Comparison of ENCODE assay signal across 8 mouse cellular contexts in genomic region chr2:91257126-91257980, GRCm38 (mm10). TPM values are rescaled to one million over a fixed set of nuclear protein-coding genes. Genes with fewer than 3 reads are reported as not detected.
DNase-seq lines count a peak whose midpoint lies in the region; ATAC-seq and TF ChIP-seq lines count a peak whose summit lies in the region.

No protein-coding gene starts in this region.

- H3K4me2 ChIP-seq in lung, embryonic 14.5 days = peak overlapping the region; percentile 90
- peak overlapping the region; percentile 89 for H3K4me2 ChIP-seq in embryonic facial prominence, embryonic 13.5 days
- H3K4me2 ChIP-seq in hindbrain, embryonic 14.5 days (replicated peaks) = peak overlapping the region; percentile 91
- peak overlapping the region; percentile 95 for H3K4me2 ChIP-seq in neural tube, embryonic 14.5 days (ENCODE audit: low read depth, low read length)

- H3K4me1 ChIP-seq in lung, embryonic 14.5 days (ENCODE audit: insufficient read depth) = peaks cover 6% of the 10 kb centered on the region; the same call in 1 of the 2 replicates
- H3K4me1 ChIP-seq in embryonic facial prominence, embryonic 13.5 days = peaks cover 41% of the 10 kb centered on the region
- peaks cover 36% of the 10 kb centered on the region for H3K4me1 ChIP-seq in hindbrain, embryonic 14.5 days (replicated peaks; ENCODE audit: control insufficient read depth, insufficient read depth, low read length)
- peaks cover 12% of the 10 kb centered on the region for H3K4me1 ChIP-seq in liver, adult 2 months (ENCODE audit: control insufficient read depth, insufficient read depth, low read length)
- H3K4me1 ChIP-seq in neural tube, embryonic 14.5 days (ENCODE audit: control insufficient read depth, insufficient read depth, low read length) = peaks cover 19% of the 10 kb centered on the region

- H3K36me3 ChIP-seq in lung, embryonic 14.5 days (ENCODE audit: insufficient read depth) = peaks cover 23% of the 10 kb centered on the region
- peaks cover 22% of the 10 kb centered on the region for H3K36me3 ChIP-seq in embryonic facial prominence, embryonic 13.5 days
- no peaks in the 10 kb centered on the region for H3K36me3 ChIP-seq in hindbrain, embryonic 14.5 days (replicated peaks; ENCODE audit: control insufficient read depth, insufficient read depth)
- H3K36me3 ChIP-seq in liver, adult 2 months (ENCODE audit: control insufficient read depth, insufficient read depth, low read length) = peaks cover 9% of the 10 kb centered on the region; the same call in 1 of the 2 replicates
- H3K36me3 ChIP-seq in neural tube, embryonic 14.5 days (ENCODE audit: control insufficient read depth, insufficient read depth, low read length) = no peaks in the 10 kb centered on the region

- H3K27me3 ChIP-seq in lung, embryonic 14.5 days (ENCODE audit: insufficient read depth, low read length) = peaks cover 23% of the 10 kb centered on the region
- peaks cover 20% of the 10 kb centered on the region for H3K27me3 ChIP-seq in embryonic facial prominence, embryonic 13.5 days
- H3K27me3 ChIP-seq in hindbrain, embryonic 14.5 days (ENCODE audit: control insufficient read depth, insufficient read depth, low read length) = peaks cover 39% of the 10 kb centered on the region
- H3K27me3 ChIP-seq in liver, adult 2 months (ENCODE audit: control insufficient read depth, insufficient read depth, low read length) = no peaks in the 10 kb centered on the region
- peaks cover 12% of the 10 kb centered on the region for H3K27me3 ChIP-seq in neural tube, embryonic 14.5 days (ENCODE audit: control insufficient read depth, insufficient read depth, low read length)

- H3K9me3 ChIP-seq in lung, embryonic 14.5 days (ENCODE audit: low read depth, low read length) = no peaks in the 10 kb centered on the region
- no peaks in the 10 kb centered on the region for H3K9me3 ChIP-seq in embryonic facial prominence, embryonic 13.5 days
- no peaks in the 10 kb centered on the region for H3K9me3 ChIP-seq in hindbrain, embryonic 14.5 days (ENCODE audit: control insufficient read depth, low read length)
- no peaks in the 10 kb centered on the region for H3K9me3 ChIP-seq in neural tube, embryonic 14.5 days (ENCODE audit: control insufficient read depth, low read length)

- H3K79me2 ChIP-seq in liver, adult 2 months (ENCODE audit: control insufficient read depth, insufficient read depth, low read length) = peaks cover 14% of the 10 kb centered on the region; the same call in 1 of the 2 replicates

- H3K27ac ChIP-seq in lung, embryonic 14.5 days (ENCODE audit: low read depth) = peak overlapping the region; percentile 86
- H3K27ac ChIP-seq in embryonic facial prominence, embryonic 13.5 days = peak overlapping the region; percentile 85
- peak overlapping the region; percentile 54; the same call in 1 of the 2 replicates for H3K27ac ChIP-seq in hindbrain, embryonic 14.5 days
- peak overlapping the region; percentile 88 for H3K27ac ChIP-seq in liver, adult 2 months (replicated peaks; ENCODE audit: insufficient read depth, low read depth, low read length)
- peak overlapping the region; percentile 34; the same call in 1 of the 2 replicates for H3K27ac ChIP-seq in neural tube, embryonic 14.5 days (ENCODE audit: low read depth, low read length)

- H3K4me3 ChIP-seq in lung, embryonic 14.5 days (ENCODE audit: low read depth, low read length) = peak overlapping the region; percentile 72
- peak overlapping the region; percentile 68 for H3K4me3 ChIP-seq in embryonic facial prominence, embryonic 13.5 days
- peak overlapping the region; percentile 44 for H3K4me3 ChIP-seq in hindbrain, embryonic 14.5 days (replicated peaks; ENCODE audit: low read length)
- H3K4me3 ChIP-seq in liver, adult 2 months (ENCODE audit: insufficient read depth, low read depth, low read length) = peak overlapping the region; percentile 98
- peak overlapping the region; percentile 47 for H3K4me3 ChIP-seq in neural tube, embryonic 14.5 days (ENCODE audit: low read depth, low read length)

- 2% methylated on average over 22 of the region's 22 CpGs for WGBS in lung, embryonic 14.5 days
- WGBS in embryonic facial prominence, embryonic 13.5 days = 2% methylated on average over 22 of the region's 22 CpGs
- 2% methylated on average over 22 of the region's 22 CpGs for WGBS in hindbrain, embryonic 14.5 days
- 2% methylated on average over 22 of the region's 22 CpGs for WGBS in liver, adult 2 months
- WGBS in neural tube, embryonic 14.5 days = 2% methylated on average over 22 of the region's 22 CpGs

- H3K9ac ChIP-seq in lung, embryonic 14.5 days = peak overlapping the region; percentile 55
- H3K9ac ChIP-seq in embryonic facial prominence, embryonic 13.5 days = peak overlapping the region; percentile 80
- peak overlapping the region; percentile 52 for H3K9ac ChIP-seq in hindbrain, embryonic 14.5 days
- H3K9ac ChIP-seq in liver, adult 2 months (ENCODE audit: low read depth, low read length) = peak overlapping the region; percentile 98
- peak overlapping the region; percentile 51 for H3K9ac ChIP-seq in neural tube, embryonic 14.5 days (replicated peaks; ENCODE audit: low read depth, low read length)

- TF ChIP-seq CTCF in lung, embryonic 14.5 days (IDR thresholded peaks at IDR 0.05; ENCODE audit: low read depth) = no peak
- no peak for TF ChIP-seq CTCF in liver, adult 2 months (IDR thresholded peaks at IDR 0.05; ENCODE audit: low read depth, low read length)

- no peak for TF ChIP-seq POLR2A in liver, adult 2 months (IDR thresholded peaks at IDR 0.05; ENCODE audit: extremely low read depth, insufficient read depth, low read length)

- ATAC-seq in lung, embryonic 14.5 days (ENCODE audit: insufficient read depth) = peak; percentile 85
- peak; percentile 79 for ATAC-seq in embryonic facial prominence, embryonic 13.5 days (ENCODE audit: insufficient number of reproducible peaks, insufficient read depth, low FRiP score, low TSS enrichment, low read depth)
- peak; percentile 56 for ATAC-seq in hindbrain, embryonic 14.5 days (ENCODE audit: low FRiP score)
- peak; percentile 66 for ATAC-seq in neural tube, embryonic 14.5 days (ENCODE audit: low read depth)
- ATAC-seq in erythroid progenitor cell, adult 5-6 weeks (replicated peaks; ENCODE audit: low FRiP score, poor library complexity, severe bottlenecking) = no peak

- peak; percentile 81 for DNase-seq in lung, embryonic 14.5 days
- no peak for DNase-seq in lung, postnatal 14 days
- peak; percentile 64 for DNase-seq in T-cell, adult 2 months (ENCODE audit: low spot score)
- DNase-seq in hindbrain, embryonic 14.5 days (ENCODE audit: low spot score) = no peak
- peak; percentile 68 for DNase-seq in liver, adult 2 months (ENCODE audit: extremely low read depth, low read depth, low spot score)

RNA-seq across cellular contexts. Expression of gene Pacsin3, which starts 1.6 kb away (rescaled TPM):
- polyA plus RNA-seq in lung, embryonic 14.5 days (2014; fragmentation: Nextera tagmentation; extraction: Ambion mirVana) = 41.2 and 46.9 TPM in 2 replicates
- 42.1 and 44.2 TPM in 2 replicates for polyA plus RNA-seq in embryonic facial prominence, embryonic 13.5 days (2015; fragmentation: Nextera tagmentation; extraction: Ambion mirVana)
- polyA plus RNA-seq in hindbrain, embryonic 14.5 days (2014; fragmentation: Nextera tagmentation; extraction: Ambion mirVana) = 12.9 and 13.5 TPM in 2 replicates
- total RNA-seq in liver, adult 2 months (2014; rRNA removed) = 24.6 and 28.1 TPM in 2 replicates
- polyA plus RNA-seq in liver, adult 2 months (2012; rRNA removed) = 65.1 and 68.9 TPM in 2 replicates
- 11.7 and 13.1 TPM in 2 replicates for polyA plus RNA-seq in neural tube, embryonic 14.5 days (2014; fragmentation: Nextera tagmentation; extraction: Ambion mirVana)
- total RNA-seq in erythroid progenitor cell, adult 5-6 weeks (2015; ENCODE audit: low replicate concordance) = not detected in 2 replicates
- not detected in 2 replicates for total RNA-seq in erythroid progenitor cell, adult 5-6 weeks (2017; ENCODE audit: low replicate concordance)

RNA-seq across cellular contexts. Expression of gene Arfgap2, which starts 7.4 kb away (rescaled TPM):
- 81.1 and 81.2 TPM in 2 replicates for polyA plus RNA-seq in lung, embryonic 14.5 days (2014; fragmentation: Nextera tagmentation; extraction: Ambion mirVana)
- polyA plus RNA-seq in embryonic facial prominence, embryonic 13.5 days (2015; fragmentation: Nextera tagmentation; extraction: Ambion mirVana) = 81.8 and 90.6 TPM in 2 replicates
- polyA plus RNA-seq in hindbrain, embryonic 14.5 days (2014; fragmentation: Nextera tagmentation; extraction: Ambion mirVana) = 59.6 and 64.0 TPM in 2 replicates
- total RNA-seq in liver, adult 2 months (2014; rRNA removed) = 74.2 and 83.2 TPM in 2 replicates
- 62.9 and 69.1 TPM in 2 replicates for polyA plus RNA-seq in liver, adult 2 months (2012; rRNA removed)
- polyA plus RNA-seq in neural tube, embryonic 14.5 days (2014; fragmentation: Nextera tagmentation; extraction: Ambion mirVana) = 52.9 and 68.8 TPM in 2 replicates
- 27.2 and 31.7 TPM in 2 replicates for total RNA-seq in erythroid progenitor cell, adult 5-6 weeks (2015; ENCODE audit: low replicate concordance)
- total RNA-seq in erythroid progenitor cell, adult 5-6 weeks (2017; ENCODE audit: low replicate concordance) = 19.1 and 44.0 TPM in 2 replicates

RNA-seq across cellular contexts. Expression of gene Ddb2, which starts 20.6 kb away (rescaled TPM):
- polyA plus RNA-seq in lung, embryonic 14.5 days (2014; fragmentation: Nextera tagmentation; extraction: Ambion mirVana) = 14.6 and 17.3 TPM in 2 replicates
- polyA plus RNA-seq in embryonic facial prominence, embryonic 13.5 days (2015; fragmentation: Nextera tagmentation; extraction: Ambion mirVana) = 20.0 and 23.6 TPM in 2 replicates
- 9.4 and 11.4 TPM in 2 replicates for polyA plus RNA-seq in hindbrain, embryonic 14.5 days (2014; fragmentation: Nextera tagmentation; extraction: Ambion mirVana)
- total RNA-seq in liver, adult 2 months (2014; rRNA removed) = 4.4 and 5.0 TPM in 2 replicates
- polyA plus RNA-seq in liver, adult 2 months (2012; rRNA removed) = 4.8 and 7.9 TPM in 2 replicates
- polyA plus RNA-seq in neural tube, embryonic 14.5 days (2014; fragmentation: Nextera tagmentation; extraction: Ambion mirVana) = 12.9 and 13.5 TPM in 2 replicates
- 9.0 and 9.6 TPM in 2 replicates for total RNA-seq in erythroid progenitor cell, adult 5-6 weeks (2015; ENCODE audit: low replicate concordance)
- 4.6 and 7.6 TPM in 2 replicates for total RNA-seq in erythroid progenitor cell, adult 5-6 weeks (2017; ENCODE audit: low replicate concordance)

RNA-seq across cellular contexts. Expression of gene Acp2, which starts 54.7 kb away (rescaled TPM):
- 33.8 and 34.3 TPM in 2 replicates for polyA plus RNA-seq in lung, embryonic 14.5 days (2014; fragmentation: Nextera tagmentation; extraction: Ambion mirVana)
- 28.6 and 29.0 TPM in 2 replicates for polyA plus RNA-seq in embryonic facial prominence, embryonic 13.5 days (2015; fragmentation: Nextera tagmentation; extraction: Ambion mirVana)
- polyA plus RNA-seq in hindbrain, embryonic 14.5 days (2014; fragmentation: Nextera tagmentation; extraction: Ambion mirVana) = 40.9 and 49.8 TPM in 2 replicates
- 23.9 and 25.5 TPM in 2 replicates for total RNA-seq in liver, adult 2 months (2014; rRNA removed)
- polyA plus RNA-seq in liver, adult 2 months (2012; rRNA removed) = 35.8 and 45.0 TPM in 2 replicates
- 43.2 and 45.9 TPM in 2 replicates for polyA plus RNA-seq in neural tube, embryonic 14.5 days (2014; fragmentation: Nextera tagmentation; extraction: Ambion mirVana)
- total RNA-seq in erythroid progenitor cell, adult 5-6 weeks (2015; ENCODE audit: low replicate concordance) = 6.7 and 7.2 TPM in 2 replicates
- total RNA-seq in erythroid progenitor cell, adult 5-6 weeks (2017; ENCODE audit: low replicate concordance) = 1.7 and 5.5 TPM in 2 replicates

RNA-seq across cellular contexts. Expression of gene Nr1h3, which starts 54.7 kb away (rescaled TPM):
- polyA plus RNA-seq in lung, embryonic 14.5 days (2014; fragmentation: Nextera tagmentation; extraction: Ambion mirVana) = 14.2 and 15.7 TPM in 2 replicates
- 0.83 and 1.9 TPM in 2 replicates for polyA plus RNA-seq in embryonic facial prominence, embryonic 13.5 days (2015; fragmentation: Nextera tagmentation; extraction: Ambion mirVana)
- polyA plus RNA-seq in hindbrain, embryonic 14.5 days (2014; fragmentation: Nextera tagmentation; extraction: Ambion mirVana) = 1.5 and 2.8 TPM in 2 replicates
- 146 and 148 TPM in 2 replicates for total RNA-seq in liver, adult 2 months (2014; rRNA removed)
- 190 and 198 TPM in 2 replicates for polyA plus RNA-seq in liver, adult 2 months (2012; rRNA removed)
- 1.7 and 2.1 TPM in 2 replicates for polyA plus RNA-seq in neural tube, embryonic 14.5 days (2014; fragmentation: Nextera tagmentation; extraction: Ambion mirVana)
- 2.5 and 4.6 TPM in 2 replicates for total RNA-seq in erythroid progenitor cell, adult 5-6 weeks (2015; ENCODE audit: low replicate concordance)
- 1.4 TPM in 1 of 2 replicates, not detected in the other for total RNA-seq in erythroid progenitor cell, adult 5-6 weeks (2017; ENCODE audit: low replicate concordance)

Comparison
In these comparisons a context has a peak if more than half of its experiments do, and no peak if none do; other contexts are left out.
1. DNase-seq: peak in lung, embryonic 14.5 days (single experiment), T-cell, adult 2 months (single experiment) and liver, adult 2 months (single experiment); none in lung, postnatal 14 days (single experiment) and hindbrain, embryonic 14.5 days (single experiment).
2. H3K27ac ChIP-seq: peak in every context shown above with its lines; median percentile 88 in liver, adult 2 months; 86 in lung, embryonic 14.5 days; 85 in embryonic facial prominence, embryonic 13.5 days; 54 in hindbrain, embryonic 14.5 days; 34 in neural tube, embryonic 14.5 days.
3. H3K4me3 ChIP-seq: peak in every context shown above with its lines; median percentile 98 in liver, adult 2 months; 72 in lung, embryonic 14.5 days; 68 in embryonic facial prominence, embryonic 13.5 days; 47 in neural tube, embryonic 14.5 days; 44 in hindbrain, embryonic 14.5 days.
4. Peak in every context shown above with its lines, with median percentiles within 50 percentile points of each other: H3K4me2 ChIP-seq and H3K9ac ChIP-seq.